Mouse (Mus musculus) midbrain, postnatal 0 days (tissue): ENCODE measurements at regions not wholly inside any gene's neighbourhood (a gene's known extent, or its start where the extent isn't known, plus 50 kb on each side); places are given as distances from the start of the nearest gene placed in this dataset.

Experiments used
- ATAC-seq: fragments of 200-750 bp; cut with Nextera tagmentation; 2 replicates; pipeline ENCODE4 v1.8.0; 2017; ENCODE audit warnings: moderate number of reproducible peaks, mild to moderate bottlenecking, moderate TSS enrichment, moderate library complexity; ENCODE audit not compliant: low FRiP score
- DNase-seq: peaks from one replicate; pipeline ENCODE4 v3.0.0-alpha.2; 2015; ENCODE audit warnings: low spot score
- H3K27ac ChIP-seq: fragments of 300-500 bp; sonication (generic); 2 replicates; pipeline ENCODE4 v1.5.1; 2014; ENCODE audit warnings: low read depth, mild to moderate bottlenecking, low read length, mixed read lengths
- H3K27me3 ChIP-seq: fragments of 300-500 bp; sonication (generic); 2 replicates; pipeline ENCODE4 v1.6.1; 2014; ENCODE audit warnings: low read length, control low read depth, mixed read lengths; ENCODE audit not compliant: insufficient read depth
- H3K36me3 ChIP-seq: fragments of 300-500 bp; sonication (generic); 2 replicates; pipeline ENCODE4 v1.6.1; 2014; ENCODE audit warnings: low read length, control low read depth, mixed read lengths; ENCODE audit not compliant: insufficient read depth
- H3K4me1 ChIP-seq: fragments of 300-500 bp; sonication (generic); 2 replicates; pipeline ENCODE4 v1.6.1; 2014; ENCODE audit warnings: mild to moderate bottlenecking, control low read depth, antibody characterized with exemption, low read length, mixed read lengths; ENCODE audit not compliant: insufficient read depth
- H3K4me2 ChIP-seq: fragments of 300-500 bp; sonication (generic); 2 replicates; pipeline ENCODE4 v1.6.1; 2014; ENCODE audit warnings: low read depth, mild to moderate bottlenecking, low read length, mixed read lengths; ENCODE audit not compliant: poor library complexity, severe bottlenecking
- H3K4me3 ChIP-seq: fragments of 300-500 bp; sonication (generic); 2 replicates; pipeline ENCODE4 v1.5.1; 2014; ENCODE audit warnings: low read depth, mild to moderate bottlenecking, low read length, moderate library complexity
- H3K9ac ChIP-seq: fragments of 300-500 bp; sonication (generic); replicated peaks from 2 replicates; pipeline ENCODE4 v1.6.1; 2014; ENCODE audit warnings: mild to moderate bottlenecking, low read length, moderate library complexity, mixed read lengths; ENCODE audit not compliant: poor library complexity, severe bottlenecking
- H3K9me3 ChIP-seq: fragments of 300-500 bp; sonication (generic); 2 replicates; pipeline ENCODE4 v1.6.1; 2016; ENCODE audit warnings: low read length, control low read depth
- CTCF ChIP-seq: IDR thresholded peaks from 2 replicates; pipeline ENCODE4 v1.5.1; 2016; ENCODE audit warnings: antibody characterized with exemption, mild to moderate bottlenecking
- WGBS: fragments of 180-500 bp; shearing (Covaris S2); extraction: QIAGEN DNeasy Blood & Tissue Kit; methylation state at CpG from one replicate; pipeline ENCODE4 v1.1.7; 2014; 5-methylcytosine and 5-hydroxymethylcytosine counted together

GRCm38 (mm10) chr6:5663433-5664175, 61.8 kb upstream of the Dync1i1 start:
- no peaks in the 10 kb centered on the region for H3K27me3 ChIP-seq
- H3K4me3 ChIP-seq = no peak overlapping the region
- H3K9me3 ChIP-seq = no peaks in the 10 kb centered on the region
- H3K9ac ChIP-seq = no peak overlapping the region
- 86% methylated on average over 11 of the region's 11 CpGs for whole genome bisulfite sequencing
- no peaks in the 10 kb centered on the region for H3K4me1 ChIP-seq
- H3K27ac ChIP-seq = no peak overlapping the region
- no peaks in the 10 kb centered on the region for H3K36me3 ChIP-seq
- DNase-seq = no peak
- H3K4me2 ChIP-seq = no peak overlapping the region
- ATAC-seq = no peak
- TF ChIP-seq CTCF = no peak

GRCm38 (mm10) chr6:5645150-5645732, 80.2 kb upstream of the Dync1i1 start:
- TF ChIP-seq CTCF = peak; percentile 97
- no peak overlapping the region for H3K4me3 ChIP-seq
- 32% methylated on average over 9 of the region's 9 CpGs for WGBS
- no peak overlapping the region for H3K27ac ChIP-seq
- no peaks in the 10 kb centered on the region for H3K9me3 ChIP-seq
- no peak overlapping the region for H3K4me2 ChIP-seq
- H3K27me3 ChIP-seq = no peaks in the 10 kb centered on the region
- peak; percentile 88 for DNase-seq
- peak; percentile 83 for ATAC-seq
- H3K9ac ChIP-seq = no peak overlapping the region
- H3K4me1 ChIP-seq = no peaks in the 10 kb centered on the region
- H3K36me3 ChIP-seq = no peaks in the 10 kb centered on the region

- DNase-seq (no peak), ATAC-seq (no peak)
- Histone ChIP-seq H3K4me2 (no peak overlapping the region), H3K27ac (no peak overlapping the region), H3K4me1 (no peaks in the 10 kb centered on the region), H3K9me3 (no peaks in the 10 kb centered on the region), H3K4me3 (no peak overlapping the region), H3K9ac (no peak overlapping the region), H3K36me3 (no peaks in the 10 kb centered on the region), H3K27me3 (no peaks in the 10 kb centered on the region)
- WGBS = 89% methylated on average over 9 of the region's 9 CpGs
- no peak for TF ChIP-seq CTCF
Measured at GRCm38 (mm10) chr6:5634222-5634621, 91.2 kb upstream of the Dync1i1 start.

GRCm38 (mm10) chr6:5633036-5633708, 92.3 kb upstream of the Dync1i1 start:
- Histone ChIP-seq H3K9ac (no peak overlapping the region), H3K4me2 (no peak overlapping the region), H3K4me3 (no peak overlapping the region), H3K27ac (no peak overlapping the region), H3K27me3 (no peaks in the 10 kb centered on the region), H3K4me1 (no peaks in the 10 kb centered on the region), H3K9me3 (no peaks in the 10 kb centered on the region), H3K36me3 (no peaks in the 10 kb centered on the region)
- peak; percentile 83 for DNase-seq
- peak; percentile 85 for TF ChIP-seq CTCF
- WGBS = 21% methylated on average over 10 of the region's 10 CpGs
- peak; percentile 55 for ATAC-seq

- no peaks in the 10 kb centered on the region for H3K27me3 ChIP-seq
- TF ChIP-seq CTCF = no peak
- 76% methylated on average over 2 of the region's 2 CpGs for WGBS
- H3K4me1 ChIP-seq = no peaks in the 10 kb centered on the region
- DNase-seq (no peak), ATAC-seq (no peak)
- no peak overlapping the region for H3K4me2 ChIP-seq
- no peaks in the 10 kb centered on the region for H3K9me3 ChIP-seq
- no peak overlapping the region for H3K9ac ChIP-seq
- H3K36me3 ChIP-seq = no peaks in the 10 kb centered on the region
- H3K4me3 ChIP-seq = no peak overlapping the region
- no peak overlapping the region for H3K27ac ChIP-seq
Measured at GRCm38 (mm10) chr6:5624085-5624484, 101.4 kb upstream of the Dync1i1 start.

GRCm38 (mm10) chr6:5621582-5621981, 103.9 kb upstream of the Dync1i1 start:
- H3K4me3 ChIP-seq = no peak overlapping the region
- TF ChIP-seq CTCF = no peak
- H3K27me3 ChIP-seq = no peaks in the 10 kb centered on the region
- H3K4me2 ChIP-seq = no peak overlapping the region
- H3K36me3 ChIP-seq = no peaks in the 10 kb centered on the region
- no peaks in the 10 kb centered on the region for H3K9me3 ChIP-seq
- ATAC-seq (no peak), DNase-seq (no peak)
- no peak overlapping the region for H3K27ac ChIP-seq
- H3K4me1 ChIP-seq = no peaks in the 10 kb centered on the region
- 93% methylated on average over 3 of the region's 3 CpGs for WGBS
- H3K9ac ChIP-seq = no peak overlapping the region
